Comparison of ENCODE assay signal across 15 mouse cellular contexts in genomic region chr19:40253768-40254167, GRCm38 (mm10). TPM values are rescaled to one million over a fixed set of nuclear protein-coding genes. Genes with fewer than 3 reads are reported as not detected.
DNase-seq lines count a peak whose midpoint lies in the region; ATAC-seq and TF ChIP-seq lines count a peak whose summit lies in the region.
"Had no signal": no experiment of that assay in that cellular context is flagged by ENCODE, and none has a peak within 500 bp of the region (broad histone marks: within the 10 kb centered on the region; RNA-seq: fewer than 3 reads in every experiment).

No protein-coding gene starts in this region.

- peak; percentile 65 for ATAC-seq in lung, postnatal 0 days
- ATAC-seq in midbrain, postnatal 0 days (ENCODE audit: low FRiP score) = no peak
- no peak for ATAC-seq in hindbrain, embryonic 14.5 days (ENCODE audit: low FRiP score)
- ATAC-seq in midbrain, embryonic 16.5 days = no peak

- H3K27me3 ChIP-seq in lung, postnatal 0 days (replicated peaks; ENCODE audit: insufficient read depth, low read length) = no peaks in the 10 kb centered on the region
- H3K27me3 ChIP-seq in midbrain, postnatal 0 days (ENCODE audit: insufficient read depth, low read length) = no peaks in the 10 kb centered on the region
- no peaks in the 10 kb centered on the region for H3K27me3 ChIP-seq in hindbrain, embryonic 14.5 days (ENCODE audit: control insufficient read depth, insufficient read depth, low read length)
- no peaks in the 10 kb centered on the region for H3K27me3 ChIP-seq in midbrain, embryonic 16.5 days (ENCODE audit: control insufficient read depth, insufficient read depth, low read depth, low read length)
- H3K27me3 ChIP-seq: kidney, embryonic 15.5 days; limb, embryonic 12.5 days had no signal

- no peak for TF ChIP-seq EP300 in lung, postnatal 0 days (IDR thresholded peaks at IDR 0.05)

- no peak for TF ChIP-seq POLR2A in embryonic fibroblast, embryonic 13.5 days (IDR thresholded peaks at IDR 0.05; ENCODE audit: low read depth, low read length)

- no peaks in the 10 kb centered on the region for H3K9me3 ChIP-seq in lung, postnatal 0 days (ENCODE audit: low read length)
- H3K9me3 ChIP-seq in midbrain, postnatal 0 days (ENCODE audit: low read length) = no peaks in the 10 kb centered on the region
- H3K9me3 ChIP-seq in hindbrain, embryonic 14.5 days (ENCODE audit: control insufficient read depth, low read length) = no peaks in the 10 kb centered on the region
- no peaks in the 10 kb centered on the region for H3K9me3 ChIP-seq in midbrain, embryonic 16.5 days (replicated peaks; ENCODE audit: control insufficient read depth, low read length, poor library complexity, severe bottlenecking)
- H3K9me3 ChIP-seq: forebrain, embryonic 10.5 days; kidney, embryonic 15.5 days; limb, embryonic 12.5 days had no signal

- H3K27ac ChIP-seq in lung, postnatal 0 days (ENCODE audit: low read length) = no peak overlapping the region
- H3K27ac ChIP-seq in embryonic fibroblast, embryonic 13.5 days (ENCODE audit: insufficient read depth, low read length) = peak overlapping the region; percentile 90
- H3K27ac ChIP-seq in midbrain, postnatal 0 days (ENCODE audit: low read depth, low read length) = no peak overlapping the region
- H3K27ac ChIP-seq in hindbrain, embryonic 14.5 days = no peak overlapping the region
- no peak overlapping the region for H3K27ac ChIP-seq in midbrain, embryonic 16.5 days (ENCODE audit: low read length)
- H3K27ac ChIP-seq: forebrain, embryonic 10.5 days; kidney, embryonic 15.5 days; limb, embryonic 12.5 days had no signal

- H3K36me3 ChIP-seq in lung, postnatal 0 days (ENCODE audit: insufficient read depth, low read length) = no peaks in the 10 kb centered on the region
- H3K36me3 ChIP-seq in midbrain, postnatal 0 days (ENCODE audit: insufficient read depth, low read length) = no peaks in the 10 kb centered on the region
- no peaks in the 10 kb centered on the region for H3K36me3 ChIP-seq in hindbrain, embryonic 14.5 days (replicated peaks; ENCODE audit: control insufficient read depth, insufficient read depth)
- no peaks in the 10 kb centered on the region for H3K36me3 ChIP-seq in midbrain, embryonic 16.5 days (ENCODE audit: control insufficient read depth, insufficient read depth, low read length)
- H3K36me3 ChIP-seq: kidney, embryonic 15.5 days; limb, embryonic 12.5 days had no signal

- peak; percentile 41 to 43 for DNase-seq in heart, adult 18-20 months
- no peak for DNase-seq in heart, postnatal 25 days (ENCODE audit: low spot score)
- DNase-seq in lung, postnatal 0 days (ENCODE audit: low spot score) = peak; percentile 52
- no peak for DNase-seq in lung, postnatal 14 days
- DNase-seq in midbrain, postnatal 0 days (ENCODE audit: low spot score) = no peak
- no peak for DNase-seq in hindbrain, embryonic 14.5 days (ENCODE audit: low spot score)
- DNase-seq: B cell, adult 2 months; cerebellum, postnatal 14 days; lung, postnatal 10 days had no signal

- H3K9ac ChIP-seq in lung, postnatal 0 days (replicated peaks; ENCODE audit: low read depth) = no peak overlapping the region
- no peak overlapping the region for H3K9ac ChIP-seq in midbrain, postnatal 0 days (replicated peaks; ENCODE audit: low read length, poor library complexity, severe bottlenecking)
- no peak overlapping the region for H3K9ac ChIP-seq in hindbrain, embryonic 14.5 days
- no peak overlapping the region for H3K9ac ChIP-seq in midbrain, embryonic 16.5 days (ENCODE audit: low read depth, low read length)
- H3K9ac ChIP-seq: kidney, embryonic 15.5 days; limb, embryonic 12.5 days had no signal

- 0 out of 2 replicates have a peak, but pooled peaks cover 2% of the 10 kb centered on the region for H3K4me1 ChIP-seq in lung, postnatal 0 days (ENCODE audit: insufficient read depth, low read depth, low read length)
- peaks cover 23% of the 10 kb centered on the region for H3K4me1 ChIP-seq in embryonic fibroblast, embryonic 13.5 days (ENCODE audit: control insufficient read depth, insufficient read depth, low read length)
- H3K4me1 ChIP-seq in midbrain, postnatal 0 days (ENCODE audit: insufficient read depth, low read length) = no peaks in the 10 kb centered on the region
- no peaks in the 10 kb centered on the region for H3K4me1 ChIP-seq in hindbrain, embryonic 14.5 days (replicated peaks; ENCODE audit: control insufficient read depth, insufficient read depth, low read length)
- H3K4me1 ChIP-seq in midbrain, embryonic 16.5 days (ENCODE audit: control insufficient read depth, insufficient read depth, low read length) = no peaks in the 10 kb centered on the region
- H3K4me1 ChIP-seq: limb, embryonic 12.5 days had no signal

- no peak overlapping the region for H3K4me2 ChIP-seq in lung, postnatal 0 days (replicated peaks; ENCODE audit: low read depth, low read length)
- no peak overlapping the region for H3K4me2 ChIP-seq in midbrain, postnatal 0 days (ENCODE audit: low read depth, low read length, poor library complexity, severe bottlenecking)
- H3K4me2 ChIP-seq in hindbrain, embryonic 14.5 days (replicated peaks) = no peak overlapping the region
- no peak overlapping the region for H3K4me2 ChIP-seq in midbrain, embryonic 16.5 days (ENCODE audit: low read length)
- H3K4me2 ChIP-seq: kidney, embryonic 15.5 days; limb, embryonic 12.5 days had no signal

- intact Hi-C loops in heart, postnatal 25 days (cut with DNase I) = loop anchor here (2.0 kb wide), 1 partner anchor 17 kb away; the partner anchor contains the start of gene Pdlim1

- no peak overlapping the region for H3K4me3 ChIP-seq in lung, postnatal 0 days (ENCODE audit: low read depth, low read length)
- no peak overlapping the region for H3K4me3 ChIP-seq in embryonic fibroblast, embryonic 13.5 days (ENCODE audit: insufficient read depth, low read length)
- no peak overlapping the region for H3K4me3 ChIP-seq in midbrain, postnatal 0 days (ENCODE audit: low read depth, low read length)
- no peak overlapping the region for H3K4me3 ChIP-seq in hindbrain, embryonic 14.5 days (replicated peaks; ENCODE audit: low read length)
- H3K4me3 ChIP-seq in midbrain, embryonic 16.5 days (ENCODE audit: low read depth, low read length) = no peak overlapping the region
- H3K4me3 ChIP-seq: forebrain, embryonic 10.5 days; kidney, embryonic 15.5 days; limb, embryonic 12.5 days had no signal

- TF ChIP-seq CTCF in lung, postnatal 0 days (IDR thresholded peaks at IDR 0.05) = no peak
- no peak for TF ChIP-seq CTCF in embryonic fibroblast, embryonic 13.5 days (IDR thresholded peaks at IDR 0.05; ENCODE audit: borderline replicate concordance, insufficient read depth, low read length)
- TF ChIP-seq CTCF in midbrain, postnatal 0 days (IDR thresholded peaks at IDR 0.05) = no peak

- 32% methylated on average over 13 of the region's 13 CpGs for WGBS in lung, postnatal 0 days
- 71% methylated on average over 13 of the region's 13 CpGs for WGBS in midbrain, postnatal 0 days
- 62% methylated on average over 13 of the region's 13 CpGs for WGBS in hindbrain, embryonic 14.5 days
- 71% methylated on average over 13 of the region's 13 CpGs for WGBS in midbrain, embryonic 16.5 days

RNA-seq across cellular contexts. Expression of gene Pdlim1, which starts 17.9 kb away (rescaled TPM):
- 100 to 1,000 TPM; 119 to 169 TPM for total RNA-seq in heart, adult 18-20 months (2021)
- total RNA-seq in heart, postnatal 25 days (2021) = 100 to 1,000 TPM; 152 to 164 TPM
- polyA plus RNA-seq in lung, postnatal 0 days (2015; fragmentation: Nextera tagmentation; extraction: Ambion mirVana) = 139 and 147 TPM in 2 replicates
- 121 and 212 TPM in 2 replicates for polyA plus RNA-seq in embryonic fibroblast, embryonic 13.5 days (2011; ENCODE audit: insufficient read length, low read depth, missing spikeins)
- 0.71 and 1.5 TPM in 2 replicates for total RNA-seq in midbrain, postnatal 0 days (2014; rRNA removed)
- polyA plus RNA-seq in midbrain, postnatal 0 days (2015; fragmentation: Nextera tagmentation; extraction: Ambion mirVana) = 4.4 and 4.5 TPM in 2 replicates
- polyA plus RNA-seq in hindbrain, embryonic 14.5 days (2014; fragmentation: Nextera tagmentation; extraction: Ambion mirVana) = 9.0 and 9.4 TPM in 2 replicates
- 5.0 and 8.4 TPM in 2 replicates for polyA plus RNA-seq in midbrain, embryonic 16.5 days (2015; fragmentation: Nextera tagmentation; extraction: Ambion mirVana)
- total RNA-seq: MEL had no signal

Comparison
In these comparisons a context has a peak if more than half of its experiments do, and no peak if none do; other contexts are left out.
1. DNase-seq: peak in heart, adult 18-20 months (2 of 2) and lung, postnatal 0 days (single experiment); none in heart, postnatal 25 days (single experiment), lung, postnatal 14 days (single experiment), midbrain, postnatal 0 days (single experiment) and hindbrain, embryonic 14.5 days (single experiment).
2. RNA of gene Pdlim1, which starts 17.9 kb away (polyA plus RNA-seq): 139 to 147 TPM in lung, postnatal 0 days and 121 to 212 TPM in embryonic fibroblast, embryonic 13.5 days; 9.0 to 9.4 TPM in hindbrain, embryonic 14.5 days, 5.0 to 8.4 TPM in midbrain, embryonic 16.5 days and 4.4 to 4.5 TPM in midbrain, postnatal 0 days; every median in the first group is over 10 times any median in the second.